Mouse (Mus musculus) liver, embryonic 16.5 days (tissue): Measurements from ENCODE around the gene Nwd1. TPM values are rescaled to one million over a fixed set of nuclear protein-coding genes. Genes with fewer than 3 reads are reported as not detected.
"Not testable (repeated sequence)": the region's sequence is repeated elsewhere in the genome, so short reads cannot be mapped to it uniquely, and the experiment has no call there.

Experiments used
- ATAC-seq: fragments of 200-750 bp; cut with Nextera tagmentation; 2 replicates; pipeline ENCODE4 v1.8.0; 2017; ENCODE audit warnings: low read depth, mild to moderate bottlenecking, moderate number of reproducible peaks, moderate library complexity
- H3K27ac ChIP-seq: fragments of 300-500 bp; sonication (generic); 2 replicates; pipeline ENCODE4 v1.5.1; 2014; ENCODE audit warnings: mild to moderate bottlenecking, low read length
- H3K27me3 ChIP-seq: fragments of 300-500 bp; sonication (generic); 2 replicates; pipeline ENCODE4 v1.6.1; 2014; ENCODE audit warnings: low read depth, low read length, mixed read lengths; ENCODE audit not compliant: control insufficient read depth, insufficient read depth
- H3K36me3 ChIP-seq: fragments of 300-500 bp; sonication (generic); 2 replicates; pipeline ENCODE4 v1.6.1; 2014; ENCODE audit warnings: mild to moderate bottlenecking; ENCODE audit not compliant: control insufficient read depth, insufficient read depth
- H3K4me1 ChIP-seq: fragments of 300-500 bp; sonication (generic); 2 replicates; pipeline ENCODE4 v1.6.1; 2014; ENCODE audit warnings: low read depth, low read length, mixed read lengths; ENCODE audit not compliant: control insufficient read depth
- H3K4me2 ChIP-seq: fragments of 300-500 bp; sonication (generic); 2 replicates; pipeline ENCODE4 v1.6.1; 2014; ENCODE audit warnings: low read depth, low read length, mixed read lengths
- H3K4me3 ChIP-seq: fragments of 300-500 bp; sonication (generic); 2 replicates; pipeline ENCODE4 v1.5.1; 2014; ENCODE audit warnings: low read depth, mild to moderate bottlenecking, low read length
- H3K9ac ChIP-seq: fragments of 300-500 bp; sonication (generic); 2 replicates; pipeline ENCODE4 v1.6.1; 2014; ENCODE audit warnings: low read depth, low read length
- H3K9me3 ChIP-seq: fragments of 300-500 bp; sonication (generic); replicated peaks from 2 replicates; pipeline ENCODE4 v1.6.1; 2016; ENCODE audit warnings: low read length; ENCODE audit not compliant: control insufficient read depth
- WGBS: fragments of 180-500 bp; shearing (Covaris S2); extraction: QIAGEN DNeasy Blood & Tissue Kit; methylation state at CpG from one replicate; pipeline ENCODE4 v1.1.7; 2014; ENCODE audit not compliant: insufficient replicate concordance; 5-methylcytosine and 5-hydroxymethylcytosine counted together
- polyA plus RNA-seq: library from polyadenylated mRNA; unstranded; fragments of >200 nt; fragmentation: Nextera tagmentation; extraction: Ambion mirVana; gene quantifications from 2 replicates; pipeline ENCODE4 v1.2.1, GENCODE M21; 2015

Nwd1 gene
- polyA plus RNA-seq, 1 experiment from 2014 or later = 0.05 TPM

DNA sequence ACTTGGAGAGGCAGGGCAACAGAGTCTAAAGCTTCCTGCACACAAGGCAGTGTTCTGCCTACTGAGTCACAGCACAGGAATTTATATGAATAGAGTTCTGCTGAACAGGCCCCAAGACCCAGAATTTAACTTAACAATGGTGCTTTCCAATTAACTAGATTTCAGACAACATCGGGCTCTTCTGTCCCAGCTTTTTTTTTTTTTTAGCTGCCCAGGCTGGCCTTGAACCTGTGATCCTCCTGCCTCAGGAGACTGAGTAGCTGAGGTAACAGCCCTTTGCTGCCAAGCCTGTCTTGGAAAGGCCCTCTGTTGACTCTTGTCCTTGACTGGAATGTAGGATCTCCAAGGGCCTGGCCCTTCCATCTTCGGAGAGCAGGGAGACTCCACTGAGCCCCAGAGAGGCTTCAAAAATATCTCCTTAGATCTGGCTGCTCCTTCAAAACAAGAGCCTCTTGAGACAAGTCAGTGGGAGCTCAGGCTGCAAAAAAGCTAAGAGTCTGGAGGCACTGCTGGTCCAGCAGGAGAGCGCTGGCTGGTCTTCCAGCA lies 17.7 kb downstream of the Nwd1 start:
- no peak overlapping the region for H3K4me2 ChIP-seq
- no peaks in the 10 kb centered on the region for H3K36me3 ChIP-seq
- 64% methylated on average over 3 of the region's 3 CpGs for WGBS

GRCm38 (mm10) chr8:72664757-72665156 lies 18.2 kb downstream of the Nwd1 start:
- Histone ChIP-seq H3K4me3 (no peak overlapping the region), H3K27ac (no peak overlapping the region), H3K27me3 (no peaks in the 10 kb centered on the region), H3K9me3 (no peaks in the 10 kb centered on the region), H3K36me3 (no peaks in the 10 kb centered on the region), H3K9ac (no peak overlapping the region), H3K4me1 (peaks cover 8% of the 10 kb centered on the region), H3K4me2 (no peak overlapping the region; the same call in 1 of the 2 replicates)
- WGBS = 28% methylated on average over 5 of the region's 5 CpGs
- peak; percentile 42; the same call in 1 of the 2 replicates for ATAC-seq

More for the DNA sequence above, 17.7 kb downstream of the Nwd1 start:
- Histone ChIP-seq H3K9ac (no peak overlapping the region), H3K4me1 (peaks cover 8% of the 10 kb centered on the region), H3K9me3 (no peaks in the 10 kb centered on the region), H3K4me3 (no peak overlapping the region), H3K27me3 (no peaks in the 10 kb centered on the region), H3K27ac (no peak overlapping the region)
- ATAC-seq = no peak

DNA sequence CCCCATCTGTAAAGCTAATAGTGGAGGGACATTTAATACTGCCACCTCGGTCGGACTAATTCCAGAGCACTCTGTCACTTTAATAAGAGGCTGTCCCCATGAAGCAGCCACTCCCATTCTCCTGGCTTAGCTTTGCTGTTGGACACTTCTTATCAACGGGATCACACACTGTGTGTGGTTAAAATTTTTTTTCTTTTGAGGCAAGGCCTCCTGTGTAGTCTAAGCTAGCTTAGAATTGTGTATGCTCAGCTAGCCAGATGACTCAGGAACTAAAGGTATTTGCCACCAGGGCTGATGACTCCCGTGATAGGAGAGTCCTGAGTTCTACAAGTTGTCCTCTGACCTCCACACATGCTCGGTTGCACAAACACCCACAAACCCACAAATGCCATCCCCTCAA lies 18.9 kb downstream of the Nwd1 start:
- Histone ChIP-seq H3K4me2 (no peak overlapping the region; the same call in 1 of the 2 replicates), H3K36me3 (no peaks in the 10 kb centered on the region), H3K4me1 (peaks cover 8% of the 10 kb centered on the region), H3K9me3 (no peaks in the 10 kb centered on the region), H3K9ac (no peak overlapping the region), H3K27ac (no peak overlapping the region; the same call in 1 of the 2 replicates), H3K27me3 (no peaks in the 10 kb centered on the region), H3K4me3 (no peak overlapping the region)
- WGBS = 13% methylated on average over 5 of the region's 5 CpGs
- peak; percentile 68 for ATAC-seq

- Histone ChIP-seq H3K4me1 (peaks cover 8% of the 10 kb centered on the region), H3K36me3 (no peaks in the 10 kb centered on the region), H3K4me3 (no peak overlapping the region), H3K4me2 (no peak overlapping the region), H3K9me3 (no peaks in the 10 kb centered on the region), H3K27ac (no peak overlapping the region), H3K9ac (no peak overlapping the region), H3K27me3 (no peaks in the 10 kb centered on the region)
- no peak for ATAC-seq
These were observed 22.4 kb downstream of the Nwd1 start for GRCm38 (mm10) chr8:72668925-72669324.

- Histone ChIP-seq H3K4me3 (no peak overlapping the region), H3K27ac (no peak overlapping the region), H3K9ac (no peak overlapping the region), H3K4me2 (no peak overlapping the region), H3K27me3 (no peaks in the 10 kb centered on the region), H3K36me3 (no peaks in the 10 kb centered on the region), H3K4me1 (no peaks in the 10 kb centered on the region; the same call in 1 of the 2 replicates), H3K9me3 (no peaks in the 10 kb centered on the region)
- 56% methylated on average over 1 of the region's 1 CpGs for WGBS
- ATAC-seq = no peak
These were observed 26.3 kb downstream of the Nwd1 start for GRCm38 (mm10) chr8:72672802-72673201.

DNA sequence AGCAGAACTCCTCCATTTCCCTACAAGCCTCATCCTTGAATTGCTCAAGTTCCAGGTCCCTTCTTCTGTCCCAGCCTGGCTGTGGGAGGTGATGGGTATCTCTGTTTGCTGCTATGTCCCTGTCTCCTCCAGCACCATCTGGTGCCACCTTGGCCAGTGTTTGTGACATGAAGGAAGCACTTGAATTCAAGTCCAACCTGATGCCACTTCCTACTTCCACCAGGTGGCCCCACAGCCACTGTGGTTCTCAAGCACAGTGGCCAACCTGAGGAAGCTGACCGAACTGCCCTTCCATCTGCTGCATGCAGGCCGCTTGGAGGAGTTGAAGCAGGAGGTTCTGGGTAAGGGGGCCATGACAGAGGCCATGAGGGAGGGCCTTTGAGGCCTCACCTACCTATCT lies 27.7 kb downstream of the Nwd1 start:
- Histone ChIP-seq H3K4me2 (no peak overlapping the region), H3K27me3 (no peaks in the 10 kb centered on the region), H3K9ac (no peak overlapping the region), H3K4me1 (no peaks in the 10 kb centered on the region), H3K27ac (no peak overlapping the region), H3K36me3 (no peaks in the 10 kb centered on the region), H3K9me3 (no peaks in the 10 kb centered on the region), H3K4me3 (no peak overlapping the region)
- ATAC-seq = no peak
- WGBS = 57% methylated on average over 2 of the region's 2 CpGs

- 41% methylated on average over 4 of the region's 4 CpGs for WGBS
- no peaks in the 10 kb centered on the region for H3K27me3 ChIP-seq
- no peak overlapping the region for H3K27ac ChIP-seq
- H3K36me3 ChIP-seq = no peaks in the 10 kb centered on the region
- H3K9me3 ChIP-seq = no peaks in the 10 kb centered on the region
- ATAC-seq = no peak
- H3K4me2 ChIP-seq = no peak overlapping the region
- H3K9ac ChIP-seq = no peak overlapping the region
- H3K4me1 ChIP-seq = no peaks in the 10 kb centered on the region
- no peak overlapping the region for H3K4me3 ChIP-seq
These were observed 29.9 kb downstream of the Nwd1 start for GRCm38 (mm10) chr8:72676436-72676835.

DNA sequence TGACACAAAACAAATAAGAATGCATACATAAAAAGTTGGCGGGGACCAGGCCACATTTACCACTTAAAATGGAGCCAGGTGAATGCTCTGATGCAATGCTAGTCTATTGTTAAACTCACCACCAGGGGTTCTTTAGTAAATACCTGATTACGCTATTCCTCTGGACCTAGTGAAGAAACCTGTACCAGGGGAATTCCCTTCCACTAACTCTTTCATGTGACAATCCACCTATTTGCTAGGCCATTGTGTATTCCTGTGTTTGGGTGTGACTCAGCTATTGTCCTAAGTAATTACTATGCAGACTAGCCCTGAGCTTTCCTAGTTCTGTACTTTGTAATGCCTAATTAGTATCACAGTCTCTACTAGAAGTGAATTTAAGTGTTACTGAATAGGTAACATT lies 30.3 kb downstream of the Nwd1 start:
- H3K9ac ChIP-seq, H3K4me1 ChIP-seq, H3K27me3 ChIP-seq, H3K4me3 ChIP-seq, H3K36me3 ChIP-seq, H3K4me2 ChIP-seq, H3K27ac ChIP-seq, ATAC-seq, H3K9me3 ChIP-seq: not testable (repeated sequence)
- 70% methylated on average over 2 of the region's 2 CpGs for WGBS

- no peak for ATAC-seq
- WGBS = 57% methylated on average over 5 of the region's 5 CpGs
- Histone ChIP-seq H3K9ac (no peak overlapping the region), H3K36me3 (no peaks in the 10 kb centered on the region), H3K27ac (no peak overlapping the region), H3K4me1 (no peaks in the 10 kb centered on the region), H3K4me3 (no peak overlapping the region), H3K9me3 (no peaks in the 10 kb centered on the region), H3K27me3 (no peaks in the 10 kb centered on the region), H3K4me2 (no peak overlapping the region)
These were observed 30.8 kb downstream of the Nwd1 start for GRCm38 (mm10) chr8:72677331-72677730.
